In the genomic region with DNA sequence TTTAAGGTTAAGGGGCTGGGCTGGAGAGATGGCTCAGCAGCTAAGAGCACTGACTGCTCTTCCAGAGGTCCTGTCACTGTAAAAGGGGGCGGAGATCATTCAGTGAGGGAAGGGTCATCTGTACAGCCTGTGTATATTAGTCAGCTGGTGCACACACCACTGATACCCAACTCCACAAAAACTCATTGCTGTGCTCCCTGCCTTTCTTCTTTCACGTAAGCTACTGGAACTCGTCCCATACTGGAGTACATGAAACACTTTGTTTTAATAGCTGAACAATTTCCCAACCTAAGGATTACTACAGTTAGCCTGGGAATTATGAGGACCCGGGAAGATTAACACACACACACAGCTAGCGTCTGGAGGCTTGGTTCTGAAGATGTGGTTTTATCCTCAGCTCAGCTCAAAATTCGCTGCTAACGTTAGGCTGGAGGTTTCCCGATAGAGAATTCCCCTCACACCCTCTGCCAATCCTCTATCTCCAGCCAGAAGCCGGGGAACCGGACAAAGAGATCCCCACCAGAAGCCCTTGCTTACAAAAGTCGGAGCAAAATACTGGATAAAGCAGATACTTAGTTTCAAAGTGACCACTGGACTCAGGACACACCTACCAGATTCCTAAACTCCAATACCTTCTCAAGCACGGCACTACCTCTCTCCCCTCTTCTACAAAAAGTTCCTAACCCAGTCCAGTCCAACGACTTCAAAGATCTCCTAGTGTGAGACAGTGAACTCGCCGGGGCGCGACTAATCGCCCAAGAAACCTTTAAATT, we compare ENCODE assay signal across 8 mouse cellular contexts. TPM values are rescaled to one million over a fixed set of nuclear protein-coding genes. Genes with fewer than 3 reads are reported as not detected.
DNase-seq lines count a peak whose midpoint lies in the region; ATAC-seq and TF ChIP-seq lines count a peak whose summit lies in the region.

No protein-coding gene starts in this region.

- H3K9me3 ChIP-seq in heart, embryonic 10.5 days, result no peaks in the 10 kb centered on the region
- H3K9me3 ChIP-seq in E14TG2a.4 (ENCODE audit: low read length), result peaks cover 51% of the 10 kb centered on the region
- peaks cover under 1% of the 10 kb centered on the region; the same call in 1 of the 2 replicates for H3K9me3 ChIP-seq in forebrain, embryonic 10.5 days
- no peaks in the 10 kb centered on the region for H3K9me3 ChIP-seq in limb, embryonic 14.5 days (ENCODE audit: control insufficient read depth, low read length)

- no peak for TF ChIP-seq CTCF in E14TG2a.4 (conservative IDR thresholded peaks at IDR 0.05; ENCODE audit: low read length)

- peak overlapping the region; percentile 94 for H3K27ac ChIP-seq in heart, embryonic 10.5 days
- peak overlapping the region; percentile 95 for H3K27ac ChIP-seq in forebrain, embryonic 10.5 days
- peak overlapping the region; percentile 81 for H3K27ac ChIP-seq in limb, embryonic 14.5 days (replicated peaks; ENCODE audit: low read depth, low read length)

- H3K4me1 ChIP-seq in heart, embryonic 10.5 days, result peaks cover 42% of the 10 kb centered on the region
- peaks cover 47% of the 10 kb centered on the region for H3K4me1 ChIP-seq in E14TG2a.4 (replicated peaks; ENCODE audit: low read depth, low read length)
- peaks cover 35% of the 10 kb centered on the region for H3K4me1 ChIP-seq in forebrain, embryonic 10.5 days
- peaks cover 14% of the 10 kb centered on the region for H3K4me1 ChIP-seq in limb, embryonic 14.5 days (ENCODE audit: control insufficient read depth, insufficient read depth, low read length)

- peak overlapping the region; percentile 89 for H3K9ac ChIP-seq in limb, embryonic 14.5 days (ENCODE audit: low read depth, low read length, severe bottlenecking)

- no peak for TF ChIP-seq POLR2A in limb, embryonic 14.5 days (IDR thresholded peaks at IDR 0.05; ENCODE audit: borderline replicate concordance, extremely low read depth, insufficient read depth, insufficient read length)

- peak overlapping the region; percentile 77 for H3K4me3 ChIP-seq in heart, embryonic 10.5 days
- H3K4me3 ChIP-seq in E14TG2a.4 (replicated peaks; ENCODE audit: low read length), result peak overlapping the region; percentile 93
- peak overlapping the region; percentile 98 for H3K4me3 ChIP-seq in forebrain, embryonic 10.5 days
- H3K4me3 ChIP-seq in limb, embryonic 14.5 days (replicated peaks; ENCODE audit: low read length), result peak overlapping the region; percentile 80

- 0 out of 2 replicates have a peak, but pooled peaks have one; percentile 3 for ATAC-seq in limb, embryonic 14.5 days (ENCODE audit: low FRiP score, low read depth)

- intact Hi-C loops in heart, postnatal 36 days (cut with DNase I), result loop anchor here (1.0 kb wide), 3 partner anchors 30 to 58 kb away; a partner anchor contains a TSS

- no peak for DNase-seq in heart, embryonic 10.5 days (ENCODE audit: low spot score)
- DNase-seq in heart, postnatal 36 days, result no peak
- no peak for DNase-seq in forebrain, embryonic 10.5 days (ENCODE audit: extremely low spot score, low spot score)
- DNase-seq in limb, embryonic 14.5 days (ENCODE audit: low spot score), result peak; percentile 17
- DNase-seq in testis, postnatal 14 days (ENCODE audit: low spot score), result peak; percentile 43
- DNase-seq in urinary bladder, postnatal 14 days (ENCODE audit: low spot score), result no peak
- DNase-seq in spleen, postnatal 36 days (ENCODE audit: low spot score in 2 of 2), result no peak

- WGBS in heart, embryonic 10.5 days, result 6% methylated on average over 18 of the region's 18 CpGs
- WGBS in forebrain, embryonic 10.5 days, result 7% methylated on average over 18 of the region's 18 CpGs
- 3% methylated on average over 18 of the region's 18 CpGs for WGBS in limb, embryonic 14.5 days

- peak overlapping the region; percentile 74 for H3K4me2 ChIP-seq in limb, embryonic 14.5 days (replicated peaks; ENCODE audit: low read depth, low read length, severe bottlenecking)

- peaks cover 21% of the 10 kb centered on the region for H3K36me3 ChIP-seq in heart, embryonic 10.5 days
- H3K36me3 ChIP-seq in E14TG2a.4 (ENCODE audit: insufficient read depth, low read length), result peaks cover 29% of the 10 kb centered on the region
- H3K36me3 ChIP-seq in forebrain, embryonic 10.5 days (replicated peaks), result peaks cover 25% of the 10 kb centered on the region
- H3K36me3 ChIP-seq in limb, embryonic 14.5 days (ENCODE audit: control insufficient read depth, insufficient read depth, low read length), result peaks cover 17% of the 10 kb centered on the region

- H3K27me3 ChIP-seq in heart, embryonic 10.5 days (ENCODE audit: insufficient read depth, poor library complexity, severe bottlenecking), result no peaks in the 10 kb centered on the region
- H3K27me3 ChIP-seq in E14TG2a.4 (ENCODE audit: insufficient read depth, low read length), result no peaks in the 10 kb centered on the region
- no peaks in the 10 kb centered on the region for H3K27me3 ChIP-seq in forebrain, embryonic 10.5 days (ENCODE audit: poor library complexity, severe bottlenecking)
- no peaks in the 10 kb centered on the region for H3K27me3 ChIP-seq in limb, embryonic 14.5 days (ENCODE audit: control insufficient read depth, insufficient read depth, low read length)

RNA-seq across cellular contexts. Expression of a gene that starts 0.9 kb away (rescaled TPM):
- polyA plus RNA-seq in heart, embryonic 10.5 days (2016; fragmentation: Nextera tagmentation; extraction: Ambion mirVana), result 20.2 and 34.4 TPM in 2 replicates
- 10 to 100 TPM; 56.7 to 67.8 TPM for total RNA-seq in heart, postnatal 36 days (2021)
- polyA plus RNA-seq in forebrain, embryonic 10.5 days (2016; fragmentation: Nextera tagmentation; extraction: Ambion mirVana), result 41.5 and 44.7 TPM in 2 replicates
- polyA plus RNA-seq in limb, embryonic 14.5 days (2012; rRNA removed), result 18.8 and 26.3 TPM in 2 replicates
- polyA plus RNA-seq in limb, embryonic 14.5 days (2014; fragmentation: Nextera tagmentation; extraction: Ambion mirVana), result 47.2 and 53.8 TPM in 2 replicates

RNA-seq across cellular contexts. Expression of a gene that starts 3.8 kb away (rescaled TPM):
- polyA plus RNA-seq in heart, embryonic 10.5 days (2016; fragmentation: Nextera tagmentation; extraction: Ambion mirVana), result 0.14 and 0.19 TPM in 2 replicates
- 1 to 10 TPM; 4.5 to 5.5 TPM for total RNA-seq in heart, postnatal 36 days (2021)
- polyA plus RNA-seq in forebrain, embryonic 10.5 days (2016; fragmentation: Nextera tagmentation; extraction: Ambion mirVana), result 0.09 and 0.16 TPM in 2 replicates
- polyA plus RNA-seq in limb, embryonic 14.5 days (2012; rRNA removed), result 3.8 and 6.0 TPM in 2 replicates
- polyA plus RNA-seq in limb, embryonic 14.5 days (2014; fragmentation: Nextera tagmentation; extraction: Ambion mirVana), result 0.11 and 0.23 TPM in 2 replicates

RNA-seq across cellular contexts. Expression of a gene that starts 29.4 kb away (rescaled TPM):
- 4.4 and 5.2 TPM in 2 replicates for polyA plus RNA-seq in heart, embryonic 10.5 days (2016; fragmentation: Nextera tagmentation; extraction: Ambion mirVana)
- total RNA-seq in heart, postnatal 36 days (2021), result 100 to 1,000 TPM in 1 of 2 experiments, 10 to 100 TPM in 1; 96.9 to 120 TPM
- polyA plus RNA-seq in forebrain, embryonic 10.5 days (2016; fragmentation: Nextera tagmentation; extraction: Ambion mirVana), result 2.7 and 3.4 TPM in 2 replicates
- polyA plus RNA-seq in limb, embryonic 14.5 days (2012; rRNA removed), result 11.7 and 12.8 TPM in 2 replicates
- polyA plus RNA-seq in limb, embryonic 14.5 days (2014; fragmentation: Nextera tagmentation; extraction: Ambion mirVana), result 5.0 and 5.1 TPM in 2 replicates

RNA-seq across cellular contexts. Expression of a gene that starts 31.0 kb away (rescaled TPM):
- 12.8 and 17.2 TPM in 2 replicates for polyA plus RNA-seq in heart, embryonic 10.5 days (2016; fragmentation: Nextera tagmentation; extraction: Ambion mirVana)
- 10 to 100 TPM; 40.9 to 42.8 TPM for total RNA-seq in heart, postnatal 36 days (2021)
- polyA plus RNA-seq in forebrain, embryonic 10.5 days (2016; fragmentation: Nextera tagmentation; extraction: Ambion mirVana), result 7.0 and 8.6 TPM in 2 replicates
- 24.5 and 30.3 TPM in 2 replicates for polyA plus RNA-seq in limb, embryonic 14.5 days (2012; rRNA removed)
- 10.2 and 10.3 TPM in 2 replicates for polyA plus RNA-seq in limb, embryonic 14.5 days (2014; fragmentation: Nextera tagmentation; extraction: Ambion mirVana)

RNA-seq across cellular contexts. Expression of a gene that starts 44.2 kb away (rescaled TPM):
- not detected in 2 replicates for polyA plus RNA-seq in heart, embryonic 10.5 days (2016; fragmentation: Nextera tagmentation; extraction: Ambion mirVana)
- 1 to 10 TPM in 1 of 2 experiments, under 1 TPM in 1; 0.92 to 3.1 TPM for total RNA-seq in heart, postnatal 36 days (2021)
- not detected in 2 replicates for polyA plus RNA-seq in forebrain, embryonic 10.5 days (2016; fragmentation: Nextera tagmentation; extraction: Ambion mirVana)
- not detected in 2 replicates for polyA plus RNA-seq in limb, embryonic 14.5 days (2012; rRNA removed)
- polyA plus RNA-seq in limb, embryonic 14.5 days (2014; fragmentation: Nextera tagmentation; extraction: Ambion mirVana), result not detected in 2 replicates

Comparison
In these comparisons a context has a peak if more than half of its experiments do, and no peak if none do; other contexts are left out.
1. DNase-seq: peak in limb, embryonic 14.5 days (single experiment) and testis, postnatal 14 days (single experiment); none in heart, embryonic 10.5 days (single experiment), heart, postnatal 36 days (0 of 2), forebrain, embryonic 10.5 days (single experiment), urinary bladder, postnatal 14 days (single experiment) and spleen, postnatal 36 days (0 of 2).
2. Peak in every context shown above with its lines, with median percentiles within 50 percentile points of each other: H3K27ac ChIP-seq and H3K4me3 ChIP-seq.